ENCODE assay signal across 19 mouse cellular contexts in genomic region chr16:3928582-3928981, GRCm38 (mm10). TPM values are rescaled to one million over a fixed set of nuclear protein-coding genes. Genes with fewer than 3 reads are reported as not detected.
"Had no signal": no experiment of that assay in that cellular context is flagged by ENCODE, and none has a peak within 500 bp of the region (broad histone marks: within the 10 kb centered on the region; RNA-seq: fewer than 3 reads in every experiment).

No protein-coding gene starts in this region.

- H3K4me2 ChIP-seq: limb, embryonic 12.5 days; limb, embryonic 15.5 days; liver, embryonic 11.5 days; midbrain, embryonic 11.5 days had no signal

- H3K4me1 ChIP-seq: limb, embryonic 12.5 days had no signal

- H3K27ac ChIP-seq: kidney, postnatal 0 days; limb, embryonic 12.5 days; limb, embryonic 15.5 days; liver, embryonic 14.5 days had no signal

- H3K4me3 ChIP-seq: limb, embryonic 12.5 days; limb, embryonic 15.5 days had no signal

- H3K27me3 ChIP-seq: limb, embryonic 12.5 days; limb, embryonic 15.5 days had no signal

- H3K9ac ChIP-seq: limb, embryonic 12.5 days; limb, embryonic 15.5 days; liver, embryonic 14.5 days; liver, postnatal 0 days had no signal

- ATAC-seq: intestine, embryonic 16.5 days had no signal

- DNase-seq: kidney, adult 2 months; kidney, postnatal 25 days; left cerebral cortex, postnatal 4 days; lung, postnatal 14 days; midbrain, embryonic 14.5 days; thymus, adult 18-20 months; thymus, postnatal 36 days had no signal

- H3K9me3 ChIP-seq: limb, embryonic 12.5 days; limb, embryonic 15.5 days had no signal

RNA-seq across cellular contexts. Expression of gene Gm20695, which starts 44.1 kb away (rescaled TPM):
- polyA plus RNA-seq: kidney, adult 2 months; large intestine, adult 2 months; neural tube, embryonic 11.5 days; small intestine, adult 2 months; spleen, adult 2 months had no signal
